ENCODE assay signal across 8 mouse cellular contexts in the genomic region with DNA sequence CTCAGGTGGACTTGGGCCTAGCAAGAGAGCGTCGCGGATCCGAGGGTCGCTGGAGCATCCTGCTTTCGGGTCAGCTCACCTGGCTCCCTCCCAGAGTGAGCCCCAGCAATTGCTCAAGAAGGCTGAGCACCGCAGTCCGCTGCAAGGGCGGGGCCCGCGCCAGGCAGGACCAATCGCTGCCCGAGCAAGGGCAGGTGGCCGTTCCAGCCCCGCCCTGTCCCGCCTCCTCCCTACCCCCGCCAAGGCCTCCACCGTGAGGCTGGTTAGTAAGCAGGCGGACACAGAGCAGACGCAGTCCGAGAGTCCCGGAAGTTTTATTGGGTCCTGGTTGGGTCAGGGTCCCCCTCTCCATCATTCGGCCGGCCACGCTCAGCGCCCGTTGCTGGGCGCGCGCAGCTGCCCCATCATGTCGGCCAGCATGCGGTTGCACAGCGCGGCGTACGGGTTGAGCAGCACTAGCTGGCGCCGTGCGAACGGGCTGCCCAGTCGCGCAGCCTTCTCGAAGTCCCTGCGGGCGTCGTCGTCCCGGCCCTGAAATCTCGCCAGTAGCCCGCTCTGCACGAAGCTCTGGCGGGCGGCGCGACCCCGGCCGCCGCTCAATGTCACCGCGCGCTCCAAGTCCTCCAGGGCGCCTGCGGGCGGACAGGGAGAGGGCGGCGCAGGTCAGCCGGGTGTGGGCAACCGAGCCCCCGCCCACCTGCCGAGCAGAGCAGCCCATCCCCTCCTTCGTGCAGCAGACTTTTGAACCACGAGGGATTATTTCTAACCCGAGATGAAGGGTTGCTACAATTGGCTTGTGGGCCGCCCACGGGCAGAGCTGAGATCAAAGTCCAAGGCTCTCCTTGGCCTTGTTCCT. TPM values are rescaled to one million over a fixed set of nuclear protein-coding genes. Genes with fewer than 3 reads are reported as not detected.
DNase-seq lines count a peak whose midpoint lies in the region; ATAC-seq and TF ChIP-seq lines count a peak whose summit lies in the region.

A gene (minus strand): TSS at position 206 of the 856 bp plus-strand sequence.

- peak; percentile 85 for DNase-seq in G1E (ENCODE audit: low spot score)
- DNase-seq in cerebellum, adult 2 months, result peak; percentile 94 to 96
- DNase-seq in heart, postnatal 36 days, result peak; percentile 76 to 79
- peak; percentile 90 to 92 for DNase-seq in layer of hippocampus, adult 18-20 months (ENCODE audit: low spot score in 2 of 2)
- peak; percentile 90 to 93 for DNase-seq in lung, adult 18-20 months
- DNase-seq in testis, postnatal 10 days (ENCODE audit: low spot score), result peak; percentile 89

- ATAC-seq in G1E (ENCODE audit: extremely low read depth, insufficient number of reproducible peaks, low FRiP score, poor library complexity, severe bottlenecking), result peak; percentile 77
- ATAC-seq in forebrain, embryonic 16.5 days, result peak; percentile 98
- peak; percentile 98 for ATAC-seq in neural tube, embryonic 15.5 days (ENCODE audit: low FRiP score)

- H3K27me3 ChIP-seq in G1E (ENCODE audit: insufficient read depth, low read length), result peaks cover 50% of the 10 kb centered on the region
- no peaks in the 10 kb centered on the region for H3K27me3 ChIP-seq in cerebellum, adult 2 months (ENCODE audit: control insufficient read depth, insufficient read depth, low read length)
- no peaks in the 10 kb centered on the region for H3K27me3 ChIP-seq in forebrain, embryonic 16.5 days (replicated peaks; ENCODE audit: control insufficient read depth, insufficient read depth, low read length)
- H3K27me3 ChIP-seq in neural tube, embryonic 15.5 days (replicated peaks), result no peaks in the 10 kb centered on the region

- H3K27ac ChIP-seq in cerebellum, adult 2 months (ENCODE audit: insufficient read depth, low read length), result peak within 1 kb of the TSS; percentile 54
- H3K27ac ChIP-seq in forebrain, embryonic 16.5 days (ENCODE audit: low read length), result 0 out of 2 replicates have a peak within 1 kb of the TSS, but pooled peaks have one; percentile 10
- peak within 1 kb of the TSS; percentile 74 for H3K27ac ChIP-seq in neural tube, embryonic 15.5 days (replicated peaks)

- H3K4me2 ChIP-seq in forebrain, embryonic 16.5 days (ENCODE audit: low read length), result peak within 1 kb of the TSS; percentile 85
- H3K4me2 ChIP-seq in neural tube, embryonic 15.5 days, result peak within 1 kb of the TSS; percentile 97

- TF ChIP-seq CTCF in G1E (IDR thresholded peaks at IDR 0.05; ENCODE audit: low read depth, low read length), result no peak
- TF ChIP-seq CTCF in cerebellum, adult 2 months (IDR thresholded peaks at IDR 0.05; ENCODE audit: borderline replicate concordance, insufficient read depth, low read depth, low read length), result no peak

- intact Hi-C loops in heart, postnatal 36 days (cut with DNase I), result no loop called here

- peak within 1 kb of the TSS; percentile 69 for H3K9ac ChIP-seq in forebrain, embryonic 16.5 days (replicated peaks; ENCODE audit: low read depth, low read length)
- H3K9ac ChIP-seq in neural tube, embryonic 15.5 days (replicated peaks), result peak within 1 kb of the TSS; percentile 56

- 1% methylated on average over 75 of the region's 75 CpGs for WGBS in cerebellum, adult 2 months
- under 1% methylated on average over 75 of the region's 75 CpGs for WGBS in forebrain, embryonic 16.5 days
- WGBS in neural tube, embryonic 15.5 days, result under 1% methylated on average over 75 of the region's 75 CpGs

- no peaks in the 10 kb centered on the region for H3K9me3 ChIP-seq in G1E (replicated peaks)
- H3K9me3 ChIP-seq in forebrain, embryonic 16.5 days (ENCODE audit: control insufficient read depth, low read length), result no peaks in the 10 kb centered on the region
- no peaks in the 10 kb centered on the region for H3K9me3 ChIP-seq in neural tube, embryonic 15.5 days (replicated peaks)

- H3K4me3 ChIP-seq in G1E (ENCODE audit: low read depth, low read length), result peak within 1 kb of the TSS; percentile 76
- peak within 1 kb of the TSS; percentile 71 for H3K4me3 ChIP-seq in cerebellum, adult 2 months (replicated peaks; ENCODE audit: insufficient read depth, low read depth, low read length)
- H3K4me3 ChIP-seq in forebrain, embryonic 16.5 days (replicated peaks; ENCODE audit: low read length), result peak within 1 kb of the TSS; percentile 64
- peak within 1 kb of the TSS; percentile 50 for H3K4me3 ChIP-seq in neural tube, embryonic 15.5 days (replicated peaks)

- peaks cover 26% of the 10 kb centered on the region for H3K4me1 ChIP-seq in G1E (ENCODE audit: insufficient read depth, low read depth, low read length)
- H3K4me1 ChIP-seq in cerebellum, adult 2 months (ENCODE audit: control insufficient read depth, insufficient read depth, low read length), result peaks cover 15% of the 10 kb centered on the region
- H3K4me1 ChIP-seq in forebrain, embryonic 16.5 days (replicated peaks; ENCODE audit: control insufficient read depth, insufficient read depth, low read length), result peaks cover 13% of the 10 kb centered on the region
- H3K4me1 ChIP-seq in neural tube, embryonic 15.5 days, result peaks cover 21% of the 10 kb centered on the region

- H3K36me3 ChIP-seq in G1E (replicated peaks), result peaks cover 6% of the 10 kb centered on the region
- no peaks in the 10 kb centered on the region for H3K36me3 ChIP-seq in forebrain, embryonic 16.5 days (ENCODE audit: control insufficient read depth, insufficient read depth)
- H3K36me3 ChIP-seq in neural tube, embryonic 15.5 days, result no peaks in the 10 kb centered on the region

- peak; percentile 76; the same call in 1 of the 2 replicates for TF ChIP-seq POLR2A in cerebellum, adult 2 months (IDR thresholded peaks at IDR 0.05; ENCODE audit: borderline replicate concordance, insufficient read depth, low read length)

RNA-seq across cellular contexts. Expression of the gene that starts here (rescaled TPM):
- total RNA-seq in G1E (2014; fragmentation: Nextera tagmentation) (not detected in 2 replicates), G1E (2017) (0.27 and 0.52 TPM in 2 replicates)
- polyA plus RNA-seq in G1E (2012), result 0.04 and 0.08 TPM in 2 replicates
- 203 and 229 TPM in 2 replicates for polyA plus RNA-seq in cerebellum, adult 2 months (2012; rRNA removed)
- polyA plus RNA-seq in forebrain, embryonic 16.5 days (2015; fragmentation: Nextera tagmentation; extraction: Ambion mirVana), result 7.0 and 10.3 TPM in 2 replicates
- total RNA-seq in heart, postnatal 36 days (2021), result 10 to 100 TPM in 1 of 2 experiments, 1 to 10 TPM in 1; 9.6 to 10.9 TPM
- total RNA-seq in layer of hippocampus, adult 18-20 months (2021), result 10 to 100 TPM; 49.4 to 54.9 TPM
- polyA plus RNA-seq in neural tube, embryonic 15.5 days (2015; fragmentation: Nextera tagmentation; extraction: Ambion mirVana), result 25.8 and 28.9 TPM in 2 replicates

Comparison
In these comparisons a context has a peak if more than half of its experiments do, and no peak if none do; other contexts are left out.
1. Peak in every context shown above with its lines: DNase-seq, ATAC-seq, H3K4me3 ChIP-seq and H3K27ac ChIP-seq.
2. RNA of the gene that starts here (total RNA-seq): 49.4 to 54.9 TPM in layer of hippocampus, adult 18-20 months and 9.6 to 10.9 TPM in heart, postnatal 36 days; 0.27 to 0.52 TPM in G1E; every median in the first group is over 4 times any median in the second.
3. RNA of the gene that starts here (total RNA-seq): 49.4 to 54.9 TPM in layer of hippocampus, adult 18-20 months; 9.6 to 10.9 TPM in heart, postnatal 36 days; every median in the first group is over 4 times any median in the second.
4. Peak in DNase-seq, ATAC-seq and H3K4me3 ChIP-seq in G1E; RNA of the gene not detected or under 1 TPM.
5. H3K27ac ChIP-seq: peak in every context shown above with its lines; median percentile 74 in neural tube, embryonic 15.5 days; 54 in cerebellum, adult 2 months; 10 in forebrain, embryonic 16.5 days.